Mouse (Mus musculus): Measurements from ENCODE around the gene Txndc9. TPM values are rescaled to one million over a fixed set of nuclear protein-coding genes. Genes with fewer than 3 reads are reported as not detected.
A peak's percentile ranks its signal among the peaks of the same experiment; 100 is the strongest.

The Txndc9 gene
- 59.5 and 65.5 TPM in 2 replicates for total RNA-seq (2012; rRNA removed)
- polyA plus RNA-seq (2012; ENCODE audit: insufficient read depth in 1 of 2, insufficient read length in 2 of 2, low read depth in 1 of 2, low replicate concordance in 2 of 2, missing spikeins in 1 of 2): 100 to 1,000 TPM in 1 of 2 experiments, 10 to 100 TPM in 1; 74.6 to 102 TPM

GRCm38 (mm10) chr1:37997867-37998266 is at the start of gene Txndc9, which contains the start of gene Eif5b:
Gene Txndc9 (minus strand): TSS chr1:37997893.
Gene Eif5b (plus strand): TSS chr1:37998010.
- Histone ChIP-seq H3K4me3 (ENCODE audit: control insufficient read depth in 1 of 2, insufficient read depth in 1 of 2, low read depth in 2 of 2, low read length in 2 of 2) (peak within 1 kb of the TSS; percentile 94 to 98), H3K4me1 (ENCODE audit: control insufficient read depth in 1 of 2, insufficient read depth in 2 of 2, low read length in 2 of 2) (peaks cover 20 to 23% of the 10 kb centered on the region in 2 experiments), H3K9me3 (replicated peaks; ENCODE audit: insufficient read depth, low read length) (no peaks in the 10 kb centered on the region), H3K27me3 (ENCODE audit: control insufficient read depth in 1 of 2, insufficient read depth in 2 of 2, low read length in 2 of 2) (no peaks in the 10 kb centered on the region), H3K36me3 (ENCODE audit: control insufficient read depth in 1 of 2, insufficient read depth in 2 of 2, low read length in 2 of 2) (peaks cover 6 to 31% of the 10 kb centered on the region in 2 experiments), H3K27ac (ENCODE audit: control insufficient read depth, low read depth, low read length) (peak within 1 kb of the TSS; percentile 98), H3K79me2 (ENCODE audit: control insufficient read depth, insufficient read depth, low read length, poor library complexity) (peaks cover 52% of the 10 kb centered on the region), H3K9ac (ENCODE audit: control insufficient read depth, low read depth, low read length, poor library complexity, severe bottlenecking) (peak within 1 kb of the TSS; percentile 100)
- peak; percentile 95 for DNase-seq (ENCODE audit: low read depth, low spot score)
- TF ChIP-seq RCOR1 (IDR thresholded peaks at IDR 0.05; ENCODE audit: low read depth, low read length) (no peak), UBTF (IDR thresholded peaks at IDR 0.05; ENCODE audit: borderline replicate concordance, insufficient read depth, low read depth, low read length) (no peak), MYB (IDR thresholded peaks at IDR 0.05; ENCODE audit: low read depth, low read length) (0 out of 2 replicates have a peak, but pooled peaks have one; percentile 20), RAD21 (IDR thresholded peaks at IDR 0.05; ENCODE audit: low read depth, low read length) (no peak; the same call in 1 of the 2 replicates), MAX (IDR thresholded peaks at IDR 0.05; ENCODE audit: low read length) (peak; percentile 78), MEF2A (IDR thresholded peaks at IDR 0.05; ENCODE audit: extremely low read depth, insufficient replicate concordance, low read depth, low read length, poor library complexity, severe bottlenecking) (0 out of 2 replicates have a peak, but pooled peaks have one; percentile 6), NELFE (IDR thresholded peaks at IDR 0.05; ENCODE audit: low read depth, low read length) (peak; percentile 81), MXI1 (IDR thresholded peaks at IDR 0.05; ENCODE audit: low read depth, low read length) (peak; percentile 87), MYC (IDR thresholded peaks at IDR 0.05; ENCODE audit: low read depth, low read length) (0 out of 2 replicates have a peak, but pooled peaks have one; percentile 58), CHD1 (IDR thresholded peaks at IDR 0.05; ENCODE audit: low read depth, low read length) (no peak), ZKSCAN1 (IDR thresholded peaks at IDR 0.05; ENCODE audit: low read depth, low read length) (no peak), EP300 (IDR thresholded peaks at IDR 0.05; ENCODE audit: low read depth in 1 of 2, low read length in 2 of 2) (0 out of 4 replicates have a peak, but pooled peaks of 1 of the 2 experiments have one; percentile 26), MAFK (IDR thresholded peaks at IDR 0.05; ENCODE audit: borderline replicate concordance, low read depth, low read length) (no peak), POLR2AphosphoS5 (IDR thresholded peaks at IDR 0.05; ENCODE audit: borderline replicate concordance, low read depth, low read length) (no peak), MAZ (IDR thresholded peaks at IDR 0.05; ENCODE audit: low read depth, low read length) (peak; percentile 86; the same call in 1 of the 2 replicates), JUND (IDR thresholded peaks at IDR 0.05; ENCODE audit: low read depth, low read length) (no peak), CHD2 (IDR thresholded peaks at IDR 0.05; ENCODE audit: low read length) (0 out of 2 replicates have a peak, but pooled peaks have one; percentile 26), GABPA (IDR thresholded peaks at IDR 0.05; ENCODE audit: low read depth, low read length) (no peak; the same call in 1 of the 2 replicates), TAL1 (IDR thresholded peaks at IDR 0.05; ENCODE audit: low read length) (no peak), POLR2A (IDR thresholded peaks at IDR 0.05; ENCODE audit: control insufficient read depth in 1 of 2, insufficient read depth in 1 of 2, low read depth in 1 of 2, low read length in 2 of 2, poor library complexity in 1 of 2) (peak; percentile 72 to 87; a peak in 3 of 4 replicates), TCF12 (IDR thresholded peaks at IDR 0.05; ENCODE audit: low read depth, low read length) (peak; percentile 77), SIN3A (IDR thresholded peaks at IDR 0.05; ENCODE audit: low read length) (peak; percentile 79), ZMIZ1 (IDR thresholded peaks at IDR 0.05; ENCODE audit: low read depth, low read length) (peak; percentile 72), CTCF (IDR thresholded peaks at IDR 0.05 in 2 of 3, conservative IDR thresholded peaks at IDR 0.05 in 1 of 3; ENCODE audit: control insufficient read depth in 1 of 3, insufficient read depth in 1 of 3, low read depth in 2 of 3, low read length in 3 of 3, poor library complexity in 1 of 3, severe bottlenecking in 1 of 3) (peak; percentile 15 to 77 (median 73); a peak in 4 of 6 replicates), USF2 (IDR thresholded peaks at IDR 0.05; ENCODE audit: borderline replicate concordance in 1 of 2, insufficient read depth in 1 of 2, low read depth in 1 of 2, low read length in 2 of 2) (no peak), HCFC1 (IDR thresholded peaks at IDR 0.05; ENCODE audit: low read depth, low read length) (peak; percentile 94), BHLHE40 (IDR thresholded peaks at IDR 0.05; ENCODE audit: borderline replicate concordance, low read depth, low read length) (no peak), GATA1 (IDR thresholded peaks at IDR 0.05; ENCODE audit: low read depth, low read length) (no peak), ETS1 (IDR thresholded peaks at IDR 0.05; ENCODE audit: low read depth, low read length) (peak; percentile 54; the same call in 1 of the 2 replicates), SMC3 (IDR thresholded peaks at IDR 0.05; ENCODE audit: low read depth, low read length) (peak; percentile 42), NRF1 (IDR thresholded peaks at IDR 0.05; ENCODE audit: insufficient read depth, low read depth, low read length, poor library complexity, severe bottlenecking) (peak; percentile 90), ZC3H11A (IDR thresholded peaks at IDR 0.05; ENCODE audit: low read depth, low read length) (no peak), POLR2AphosphoS2 (IDR thresholded peaks at IDR 0.05; ENCODE audit: low read length) (peak; percentile 40; the same call in 1 of the 2 replicates), ELF1 (IDR thresholded peaks at IDR 0.05; ENCODE audit: low read depth, low read length) (peak; percentile 82), E2F4 (IDR thresholded peaks at IDR 0.05; ENCODE audit: borderline replicate concordance, low read depth, low read length) (no peak), ZNF384 (IDR thresholded peaks at IDR 0.05; ENCODE audit: low read depth, low read length) (0 out of 2 replicates have a peak, but pooled peaks have one; percentile 25)

Data from MEL (cell line).